Mouse (Mus musculus): ENCODE results near the gene Nptn.
"Not testable (repeated sequence)": the region's sequence is repeated elsewhere in the genome, so short reads cannot be mapped to it uniquely, and the experiment has no call there.

Gene Nptn

GRCm38 (mm10) chr9:58560211-58560610 is 21.8 kb upstream of the Nptn start:
- DNase-seq (ENCODE audit: low read depth) = no peak

- DNase-seq (ENCODE audit: low read depth) = not testable (repeated sequence)
Observed at GRCm38 (mm10) chr9:58565945-58566344, 16.1 kb upstream of the Nptn start.

- no peak for DNase-seq (ENCODE audit: low read depth)
Observed at GRCm38 (mm10) chr9:58567682-58568081, 14.4 kb upstream of the Nptn start.

GRCm38 (mm10) chr9:58571001-58571400 is 11.0 kb upstream of the Nptn start:
- DNase-seq (ENCODE audit: low read depth) = no peak

GRCm38 (mm10) chr9:58578669-58579068 is 3.4 kb upstream of the Nptn start:
- DNase-seq (ENCODE audit: low read depth) = peak; percentile 81

- not testable (repeated sequence) for DNase-seq (ENCODE audit: low read depth)
Observed at GRCm38 (mm10) chr9:58580453-58581195, 1.4 kb upstream of the Nptn start.

GRCm38 (mm10) chr9:58581283-58581930 is 633 bp upstream of the Nptn start:
- no peak for DNase-seq (ENCODE audit: low read depth)

- no peak for DNase-seq (ENCODE audit: low read depth)
Observed at GRCm38 (mm10) chr9:58582581-58583266, 684 bp downstream of the Nptn start.

- no peak for DNase-seq (ENCODE audit: low read depth)
Observed at GRCm38 (mm10) chr9:58583267-58583641, 1.2 kb downstream of the Nptn start.

GRCm38 (mm10) chr9:58584323-58584722 is 2.3 kb downstream of the Nptn start:
- DNase-seq (ENCODE audit: low read depth) = no peak

- DNase-seq (ENCODE audit: low read depth) = no peak
Observed at GRCm38 (mm10) chr9:58588657-58589056, 6.6 kb downstream of the Nptn start.

GRCm38 (mm10) chr9:58595313-58595712 is 13.3 kb downstream of the Nptn start:
- no peak for DNase-seq (ENCODE audit: low read depth)

GRCm38 (mm10) chr9:58613790-58614189 is 31.8 kb downstream of the Nptn start:
- DNase-seq (ENCODE audit: low read depth) = no peak

GRCm38 (mm10) chr9:58615064-58615938 is 33.3 kb downstream of the Nptn start:
- no peak for DNase-seq (ENCODE audit: low read depth)

GRCm38 (mm10) chr9:58623009-58623408 is 41.0 kb downstream of the Nptn start:
- DNase-seq (ENCODE audit: low read depth) = no peak

GRCm38 (mm10) chr9:58627197-58627596 is 45.2 kb downstream of the Nptn start:
- DNase-seq (ENCODE audit: low read depth) = no peak

GRCm38 (mm10) chr9:58630441-58630840 is 48.4 kb downstream of the Nptn start:
- no peak for DNase-seq (ENCODE audit: low read depth)

- DNase-seq (ENCODE audit: low read depth) = no peak
Observed at GRCm38 (mm10) chr9:58648406-58649264, 66.6 kb downstream of the Nptn start.

GRCm38 (mm10) chr9:58649265-58649626 is 67.2 kb downstream of the Nptn start:
- no peak for DNase-seq (ENCODE audit: low read depth)

GRCm38 (mm10) chr9:58651993-58652392 is 70.0 kb downstream of the Nptn start:
- DNase-seq (ENCODE audit: low read depth) = peak; percentile 66

GRCm38 (mm10) chr9:58654494-58654893 is 72.5 kb downstream of the Nptn start:
- DNase-seq (ENCODE audit: low read depth) = no peak

Data from c-Kit-positive CD71-negative TER-119-negative erythroid progenitor cells, embryonic 14.5 days (primary cell).